Mouse (Mus musculus): Measurements from ENCODE around the gene Tcerg1l. TPM values are rescaled to one million over a fixed set of nuclear protein-coding genes. Genes with fewer than 3 reads are reported as not detected.

Tcerg1l gene
- not detected for total RNA-seq (2021)
- long read RNA-seq, experiment 1, result 0 reads
- long read RNA-seq, experiment 2, result 0 reads

- no peak for DNase-seq
- intact Hi-C loops (cut with DNase I), result no loop called here
Measured at GRCm38 (mm10) chr7:138397485-138398181, at the start of gene Tcerg1l. Tcerg1l (minus strand) TSS chr7:138397730.

GRCm38 (mm10) chr7:138442096-138442495 lies 44.6 kb upstream of the Tcerg1l start:
- DNase-seq, result no peak
- intact Hi-C loops (cut with DNase I), result no loop called here

- no peak for DNase-seq
- intact Hi-C loops (cut with DNase I), result no loop called here
Measured at GRCm38 (mm10) chr7:138432541-138432940, 35.0 kb upstream of the Tcerg1l start.

GRCm38 (mm10) chr7:138431456-138431855 lies 33.9 kb upstream of the Tcerg1l start:
- intact Hi-C loops (cut with DNase I), result no loop called here

GRCm38 (mm10) chr7:138429916-138430315 lies 32.4 kb upstream of the Tcerg1l start:
- intact Hi-C loops (cut with DNase I), result loop anchor here (2.0 to 5.0 kb wide), 3 partner anchors 348 to 951 kb away; no protein-coding TSS in a partner anchor

More at GRCm38 (mm10) chr7:138431456-138431855, 33.9 kb upstream of the Tcerg1l start:
- DNase-seq, result no peak

GRCm38 (mm10) chr7:138428826-138429225 lies 31.3 kb upstream of the Tcerg1l start:
- DNase-seq, result no peak
- intact Hi-C loops (cut with DNase I), result loop anchor here (2.0 to 5.0 kb wide), 3 partner anchors 347 to 950 kb away; no protein-coding TSS in a partner anchor

More at GRCm38 (mm10) chr7:138429916-138430315, 32.4 kb upstream of the Tcerg1l start:
- DNase-seq, result no peak

- DNase-seq, result no peak
- intact Hi-C loops (cut with DNase I), result loop anchor here (5.0 kb wide), 2 partner anchors 345 to 830 kb away; no protein-coding TSS in a partner anchor
Measured at GRCm38 (mm10) chr7:138427441-138427840, 29.9 kb upstream of the Tcerg1l start.

GRCm38 (mm10) chr7:138413496-138413895 lies 16.0 kb upstream of the Tcerg1l start:
- intact Hi-C loops (cut with DNase I), result no loop called here
- DNase-seq, result no peak

GRCm38 (mm10) chr7:138401641-138402040 lies 4.1 kb upstream of the Tcerg1l start:
- intact Hi-C loops (cut with DNase I), result no loop called here
- DNase-seq, result no peak

- no peak for DNase-seq
- intact Hi-C loops (cut with DNase I), result no loop called here
Measured at GRCm38 (mm10) chr7:138400506-138401272, 3.2 kb upstream of the Tcerg1l start.

GRCm38 (mm10) chr7:138398182-138398793 lies 758 bp upstream of the Tcerg1l start:
- intact Hi-C loops (cut with DNase I), result no loop called here
- no peak for DNase-seq

GRCm38 (mm10) chr7:138396863-138397484 lies 556 bp downstream of the Tcerg1l start:
- no peak for DNase-seq
- intact Hi-C loops (cut with DNase I), result no loop called here

GRCm38 (mm10) chr7:138396109-138396862 lies 1.2 kb downstream of the Tcerg1l start:
- intact Hi-C loops (cut with DNase I), result no loop called here
- DNase-seq, result no peak

GRCm38 (mm10) chr7:138389941-138390340 lies 7.6 kb downstream of the Tcerg1l start:
- intact Hi-C loops (cut with DNase I), result no loop called here
- no peak for DNase-seq

GRCm38 (mm10) chr7:138389071-138389470 lies 8.5 kb downstream of the Tcerg1l start:
- DNase-seq, result no peak
- intact Hi-C loops (cut with DNase I), result no loop called here

- intact Hi-C loops (cut with DNase I), result no loop called here
- no peak for DNase-seq
Measured at GRCm38 (mm10) chr7:138379221-138379620, 18.3 kb downstream of the Tcerg1l start.

GRCm38 (mm10) chr7:138378546-138378945 lies 19.0 kb downstream of the Tcerg1l start:
- intact Hi-C loops (cut with DNase I), result no loop called here
- DNase-seq, result no peak

GRCm38 (mm10) chr7:138375573-138375972 lies 22.0 kb downstream of the Tcerg1l start:
- no peak for DNase-seq
- intact Hi-C loops (cut with DNase I), result no loop called here

- DNase-seq, result no peak
- intact Hi-C loops (cut with DNase I), result no loop called here
Measured at GRCm38 (mm10) chr7:138374376-138374775, 23.2 kb downstream of the Tcerg1l start.

- no peak for DNase-seq
- intact Hi-C loops (cut with DNase I), result no loop called here
Measured at GRCm38 (mm10) chr7:138373530-138373929, 24.0 kb downstream of the Tcerg1l start.
